Mouse (Mus musculus): Measurements from ENCODE around the gene Emilin3. TPM values are rescaled to one million over a fixed set of nuclear protein-coding genes. Genes with fewer than 3 reads are reported as not detected.
A peak's percentile ranks its signal among the peaks of the same experiment; 100 is the strongest.

Emilin3 gene
- polyA plus RNA-seq, 1 experiment from 2014 or later: 0.65 TPM

DNA sequence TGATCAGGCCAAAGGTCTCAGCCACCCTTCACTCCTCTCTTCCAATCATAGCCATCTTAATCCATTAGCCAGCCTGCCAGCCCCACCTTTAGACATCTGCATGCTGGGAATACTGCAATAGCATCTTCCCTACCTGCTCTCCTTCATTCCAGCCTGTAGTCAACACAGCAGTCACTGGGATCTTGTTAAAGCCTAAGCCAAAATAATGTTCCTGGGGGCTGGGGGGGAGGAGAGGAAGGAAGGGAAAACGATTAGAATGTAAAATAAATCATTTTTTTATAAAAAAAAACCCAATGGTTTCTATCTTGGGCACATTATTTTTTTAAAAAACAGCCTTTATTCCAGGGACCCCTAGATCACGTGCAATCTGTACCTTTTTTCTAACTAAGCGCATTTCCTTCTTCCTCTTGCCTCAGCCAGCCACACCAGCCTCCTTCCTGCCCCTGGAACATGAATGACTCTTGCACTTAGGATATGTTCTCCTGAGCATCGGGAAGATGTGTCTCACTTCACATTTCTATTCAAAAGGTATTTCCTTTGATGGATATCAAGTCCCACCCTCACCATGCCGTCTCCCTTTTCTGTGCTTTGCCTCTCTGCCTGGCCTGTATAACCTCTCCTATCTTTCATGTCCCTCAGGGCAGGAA is 37.8 kb downstream of the Emilin3 start:
- DNase-seq (ENCODE audit: low spot score): no peak

DNA sequence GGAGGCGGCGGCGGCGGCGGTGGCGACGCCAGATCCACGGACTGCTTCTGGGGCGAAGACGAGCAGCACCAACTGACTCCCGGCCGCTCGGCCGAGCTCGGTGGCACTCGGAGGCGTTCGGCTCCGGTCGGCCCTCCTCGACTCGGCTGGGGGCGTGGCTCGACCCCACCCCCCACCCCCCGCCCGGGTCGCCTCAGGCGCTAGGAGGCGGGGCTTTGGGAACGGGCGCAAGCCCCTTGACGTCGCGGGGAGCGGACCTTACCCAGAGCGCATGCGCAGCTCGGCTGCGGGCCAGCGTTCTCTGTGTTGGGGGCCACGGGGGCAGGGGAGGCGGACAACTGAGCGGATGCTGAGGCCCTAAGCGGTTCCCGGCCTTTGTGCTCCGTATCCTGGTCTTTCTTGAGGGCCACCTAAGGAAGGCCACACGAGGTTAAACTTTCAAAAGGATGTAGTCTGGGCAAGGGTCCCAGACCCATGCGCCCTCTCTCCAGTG is 39.2 kb downstream of the Emilin3 start, which contains the start of gene Zhx3:
TSS of gene Zhx3 (minus strand) at position 109 of the 493 bp plus-strand sequence.
- peak; percentile 97 for DNase-seq (ENCODE audit: low spot score)

DNA sequence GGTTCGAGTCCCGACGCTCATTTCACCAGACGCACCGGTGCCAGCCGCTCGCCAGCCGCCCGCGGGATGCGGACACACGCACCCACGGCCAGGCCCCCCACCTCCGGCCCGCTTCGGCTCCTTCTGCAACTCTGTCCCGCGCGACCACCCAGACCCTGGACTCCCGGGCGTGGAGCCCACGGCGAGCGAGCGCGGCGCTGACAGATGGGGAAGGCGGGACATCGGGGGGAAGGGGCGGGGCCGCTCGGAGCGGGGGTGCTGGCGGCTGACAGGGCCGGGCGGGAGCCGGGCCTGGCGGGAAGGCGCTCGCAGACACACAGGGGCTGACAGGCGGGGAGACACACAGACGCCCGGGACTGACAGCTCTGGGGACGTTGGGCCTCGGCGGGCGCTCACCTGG is 39.7 kb downstream of the Emilin3 start:
- peak; percentile 79 for DNase-seq (ENCODE audit: low spot score)

DNA sequence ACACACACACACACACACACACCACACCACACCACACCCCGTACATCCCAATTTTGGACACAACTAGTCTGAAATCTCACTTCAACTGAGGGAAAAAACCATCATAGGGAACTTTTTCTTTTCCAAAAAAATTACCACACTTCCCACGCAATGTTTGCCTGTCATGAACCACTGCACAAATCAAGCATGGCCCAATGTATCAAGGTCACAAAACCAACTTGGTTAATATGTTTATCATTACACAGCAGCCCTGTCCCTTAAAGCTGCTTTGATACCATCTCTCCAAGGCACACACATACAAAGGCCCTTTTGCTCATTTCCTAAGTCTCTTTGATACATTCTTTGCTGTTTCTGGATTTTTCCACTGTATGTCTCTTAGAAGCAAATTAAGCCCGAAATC is 40.8 kb downstream of the Emilin3 start:
- no peak for DNase-seq (ENCODE audit: low spot score)

DNA sequence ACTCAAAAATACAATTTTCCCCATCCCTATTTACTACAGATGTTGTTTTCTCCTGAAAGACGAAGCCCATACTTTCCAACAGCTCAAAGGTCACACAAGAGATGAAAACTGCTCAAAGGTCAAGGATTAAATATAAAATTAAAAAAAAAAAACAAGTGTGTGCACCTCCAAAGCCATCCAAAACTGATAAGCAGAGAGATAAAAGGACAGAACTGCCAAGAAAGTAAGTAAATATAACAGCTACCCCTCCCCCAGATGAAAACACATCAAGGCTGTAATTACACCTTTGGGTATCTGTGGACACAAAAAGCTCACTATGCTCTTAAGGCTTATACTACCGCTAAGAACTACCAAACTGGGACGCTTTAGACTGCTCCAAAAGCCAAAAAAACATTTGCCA is 42.7 kb downstream of the Emilin3 start:
- no peak for DNase-seq (ENCODE audit: low spot score)

DNA sequence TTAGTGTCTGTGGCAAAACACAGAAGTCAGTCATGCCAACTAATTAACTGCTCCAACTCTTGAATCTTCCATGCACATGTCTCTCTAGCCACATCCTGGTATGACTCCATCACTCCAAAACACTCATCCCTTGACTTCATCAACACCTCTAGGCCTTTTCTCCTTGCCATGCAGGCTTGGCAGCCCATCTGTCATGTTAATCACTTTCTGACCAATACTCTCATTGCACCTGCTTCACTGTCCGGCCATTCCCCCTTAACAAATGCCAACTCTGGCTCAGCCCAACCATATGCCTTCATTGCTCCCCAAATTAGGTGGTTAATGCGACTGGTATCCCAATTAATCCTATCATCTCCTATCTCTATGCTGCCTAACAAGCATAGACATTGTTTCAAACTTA is 46.9 kb downstream of the Emilin3 start:
- DNase-seq (ENCODE audit: low spot score): no peak

DNA sequence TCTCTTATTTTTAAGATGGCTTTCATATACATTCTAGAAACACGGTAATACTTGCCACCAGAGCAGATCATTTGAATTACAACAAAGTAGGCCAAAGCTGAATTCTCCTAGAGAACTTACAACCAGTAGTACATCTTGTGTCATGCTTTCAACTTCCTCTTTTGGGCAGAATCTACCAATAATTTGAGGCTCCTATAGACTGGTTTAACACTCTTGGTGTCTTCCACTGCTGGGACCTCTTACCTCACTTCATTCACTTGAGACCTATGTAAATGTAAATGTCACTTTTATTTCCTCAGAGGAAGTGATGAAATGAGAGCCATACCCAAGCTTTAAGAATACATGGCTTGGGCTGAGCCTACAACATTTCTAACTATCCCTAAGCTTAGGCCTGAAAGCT is 48.0 kb downstream of the Emilin3 start:
- no peak for DNase-seq (ENCODE audit: low spot score)

DNA sequence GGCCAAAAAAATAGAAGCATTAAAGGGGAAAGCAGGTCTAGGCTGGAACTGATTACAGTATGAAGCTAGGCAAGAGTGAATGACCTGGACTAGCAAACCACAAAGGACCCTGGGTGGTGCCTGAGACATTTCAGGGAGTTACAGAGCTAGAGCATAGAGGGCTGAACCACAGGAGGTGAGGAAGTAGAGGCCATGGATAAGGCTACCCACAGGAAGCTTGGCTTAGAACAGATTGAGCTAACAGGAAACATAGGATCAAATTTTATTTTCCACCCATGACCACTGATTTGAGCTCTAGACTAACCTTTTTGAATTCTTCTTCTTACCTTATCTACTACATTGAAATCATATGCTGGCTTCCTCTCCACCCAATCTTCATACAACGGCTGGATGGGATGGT is 51.8 kb downstream of the Emilin3 start:
- DNase-seq (ENCODE audit: low spot score): no peak

Other genes starting within 250 kb of the Emilin3 start
- 39.5 and 49.3 TPM in 2 replicates for gene Plcg1, start 181.0 kb downstream of the Emilin3 start, polyA plus RNA-seq (2015; fragmentation: Nextera tagmentation; extraction: Ambion mirVana)
- gene Zhx3, start 39.3 kb downstream of the Emilin3 start, polyA plus RNA-seq (2015; fragmentation: Nextera tagmentation; extraction: Ambion mirVana): 5.7 and 7.4 TPM in 2 replicates
- gene Lpin3, start 31.7 kb downstream of the Emilin3 start, polyA plus RNA-seq (2015; fragmentation: Nextera tagmentation; extraction: Ambion mirVana): 1.4 and 1.7 TPM in 2 replicates
- gene Chd6, start 196.7 kb upstream of the Emilin3 start, polyA plus RNA-seq (2015; fragmentation: Nextera tagmentation; extraction: Ambion mirVana): 28.1 and 37.3 TPM in 2 replicates